Mouse (Mus musculus): ENCODE measurements around the gene Svep1. TPM values are rescaled to one million over a fixed set of nuclear protein-coding genes. Genes with fewer than 3 reads are reported as not detected.

The Svep1 gene
- 13.4 and 13.8 TPM in 2 replicates for polyA plus RNA-seq (2015; fragmentation: Nextera tagmentation; extraction: Ambion mirVana)

DNA sequence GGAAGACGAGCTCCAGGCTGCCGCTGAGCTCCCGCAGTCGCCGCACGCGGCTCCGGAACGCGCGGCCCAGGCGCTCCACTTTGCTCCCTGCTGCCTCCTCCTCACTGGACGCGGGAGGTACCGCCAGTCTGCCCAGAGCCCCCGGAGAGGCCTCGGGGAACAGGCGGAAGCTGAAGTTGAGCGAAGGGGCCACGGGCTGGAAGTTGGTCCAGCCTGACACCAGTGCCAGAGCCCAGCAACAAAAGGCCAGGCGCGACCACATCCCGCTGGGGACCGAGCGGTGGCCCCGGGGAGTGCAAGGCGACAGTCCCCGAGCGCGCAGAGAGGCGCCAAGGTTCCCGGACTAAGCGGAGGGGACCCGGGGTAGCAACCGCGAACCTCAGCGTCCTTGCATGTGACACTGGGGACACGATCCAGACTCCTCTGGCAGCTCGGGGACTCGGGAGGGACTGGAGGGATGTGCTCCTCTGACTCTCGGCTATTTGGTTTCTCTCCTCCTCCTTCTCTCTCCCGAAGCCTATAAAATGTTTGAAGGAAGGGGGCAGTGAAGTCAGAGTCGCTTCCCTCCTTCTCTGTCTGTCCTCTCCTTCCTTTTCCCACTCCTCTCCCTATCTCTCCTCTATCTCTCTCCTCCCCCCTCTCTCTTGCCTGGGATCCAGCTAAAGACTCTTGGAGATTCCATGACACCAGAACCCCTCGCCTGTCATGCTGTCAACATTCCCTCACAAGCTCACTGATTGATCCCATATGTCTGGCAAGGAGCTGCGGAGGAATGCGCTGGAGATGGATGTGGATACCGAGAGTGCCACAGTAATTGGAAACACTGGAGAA is at the start of gene Svep1:
Gene Svep1, minus strand, starts transcription at position 745 of the 831 bp plus-strand sequence.
- no peaks in the 10 kb centered on the region for H3K36me3 ChIP-seq (ENCODE audit: control insufficient read depth, insufficient read depth, low read length)
- no peaks in the 10 kb centered on the region for H3K9me3 ChIP-seq (ENCODE audit: control insufficient read depth, low read length)
- H3K27ac ChIP-seq (ENCODE audit: low read length), result peak within 1 kb of the TSS; percentile 92
- peak within 1 kb of the TSS; percentile 71 for H3K4me2 ChIP-seq (ENCODE audit: low read depth, low read length)
- peaks cover 4% of the 10 kb centered on the region; the same call in 1 of the 2 replicates for H3K4me1 ChIP-seq (replicated peaks; ENCODE audit: control insufficient read depth, insufficient read depth, low read length)
- WGBS, result under 1% methylated on average over 46 of the region's 47 CpGs
- H3K4me3 ChIP-seq (ENCODE audit: low read length), result peak within 1 kb of the TSS; percentile 64
- peak within 1 kb of the TSS; percentile 76 for H3K9ac ChIP-seq (ENCODE audit: low read length)
- H3K27me3 ChIP-seq (ENCODE audit: control insufficient read depth, insufficient read depth, low read depth, low read length), result peaks cover 10% of the 10 kb centered on the region
- peak; percentile 88 for ATAC-seq (ENCODE audit: low read depth)

DNA sequence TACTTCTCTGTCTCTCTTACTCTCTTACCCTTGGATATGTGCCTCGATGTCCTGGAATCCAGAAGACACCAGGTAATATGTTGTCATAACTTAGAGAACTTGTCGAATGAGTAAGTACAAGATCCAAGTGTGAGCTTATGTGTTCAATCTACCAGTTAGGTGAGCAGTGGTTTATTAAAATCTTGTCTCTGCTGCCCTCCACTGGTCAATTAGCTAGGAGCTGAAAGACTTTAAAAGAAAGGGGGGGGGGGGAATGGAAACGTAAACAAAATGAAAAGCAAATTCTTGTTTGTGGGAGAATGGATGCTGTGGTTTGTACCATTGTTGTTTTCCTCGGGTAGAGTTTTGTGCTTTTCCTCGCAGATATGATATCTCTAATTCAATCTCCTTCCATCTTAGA is 46.8 kb upstream of the Svep1 start:
- ATAC-seq (ENCODE audit: low read depth), result no peak
- Histone ChIP-seq H3K4me2 (ENCODE audit: low read depth, low read length) (no peak overlapping the region), H3K9me3 (ENCODE audit: control insufficient read depth, low read length) (no peaks in the 10 kb centered on the region), H3K4me1 (replicated peaks; ENCODE audit: control insufficient read depth, insufficient read depth, low read length) (no peaks in the 10 kb centered on the region), H3K27me3 (ENCODE audit: control insufficient read depth, insufficient read depth, low read depth, low read length) (no peaks in the 10 kb centered on the region), H3K4me3 (ENCODE audit: low read length) (no peak overlapping the region), H3K9ac (ENCODE audit: low read length) (no peak overlapping the region), H3K27ac (ENCODE audit: low read length) (no peak overlapping the region), H3K36me3 (ENCODE audit: control insufficient read depth, insufficient read depth, low read length) (no peaks in the 10 kb centered on the region)
- 23% methylated on average over 5 of the region's 5 CpGs for WGBS

DNA sequence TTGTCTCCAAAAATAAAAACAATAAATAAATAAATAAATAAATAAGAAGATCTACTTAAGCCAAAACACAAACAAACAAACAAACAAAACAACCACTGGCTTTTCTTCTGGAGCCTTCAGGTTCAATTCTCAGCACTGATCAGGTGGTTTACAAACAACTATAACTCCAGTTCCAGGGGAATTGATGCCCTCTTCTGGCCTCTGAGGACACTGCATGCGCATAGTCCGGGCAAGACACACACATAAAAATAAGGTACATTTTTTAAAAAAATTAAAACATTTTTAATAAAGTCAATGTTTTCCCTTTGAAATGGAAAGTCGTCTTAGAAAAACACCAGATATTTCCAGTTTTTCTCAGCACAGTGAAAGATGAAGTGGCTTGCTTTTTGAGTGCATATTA is 45.7 kb upstream of the Svep1 start:
- Histone ChIP-seq H3K4me2 (ENCODE audit: low read depth, low read length) (no peak overlapping the region), H3K9me3 (ENCODE audit: control insufficient read depth, low read length) (no peaks in the 10 kb centered on the region), H3K27ac (ENCODE audit: low read length) (no peak overlapping the region), H3K4me1 (replicated peaks; ENCODE audit: control insufficient read depth, insufficient read depth, low read length) (no peaks in the 10 kb centered on the region), H3K36me3 (ENCODE audit: control insufficient read depth, insufficient read depth, low read length) (no peaks in the 10 kb centered on the region), H3K4me3 (ENCODE audit: low read length) (no peak overlapping the region), H3K9ac (ENCODE audit: low read length) (no peak overlapping the region), H3K27me3 (ENCODE audit: control insufficient read depth, insufficient read depth, low read depth, low read length) (no peaks in the 10 kb centered on the region)
- 88% methylated on average over 3 of the region's 3 CpGs for WGBS
- no peak for ATAC-seq (ENCODE audit: low read depth)

DNA sequence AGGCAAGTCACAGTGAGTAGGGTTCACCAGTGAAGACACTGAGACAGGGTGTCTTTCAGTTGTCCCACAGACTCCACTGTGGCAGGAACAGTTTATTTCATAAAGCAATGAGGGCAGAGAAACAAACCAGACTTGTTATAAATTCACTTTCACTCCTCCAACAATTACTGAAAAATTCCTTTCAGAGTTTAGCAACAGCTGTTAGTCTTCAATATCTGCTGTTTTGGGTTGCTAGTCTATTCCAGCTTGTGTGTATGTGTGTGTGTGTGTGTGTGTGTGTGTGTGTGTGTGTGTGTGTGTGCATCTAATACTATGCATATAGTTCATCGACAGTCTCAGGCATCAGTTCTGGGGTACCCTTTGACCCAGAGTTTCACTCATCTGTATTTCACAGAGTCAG is 38.9 kb upstream of the Svep1 start:
- Histone ChIP-seq H3K27ac (ENCODE audit: low read length) (peak overlapping the region; percentile 68), H3K27me3 (ENCODE audit: control insufficient read depth, insufficient read depth, low read depth, low read length) (no peaks in the 10 kb centered on the region), H3K9me3 (ENCODE audit: control insufficient read depth, low read length) (no peaks in the 10 kb centered on the region), H3K9ac (ENCODE audit: low read length) (no peak overlapping the region), H3K4me3 (ENCODE audit: low read length) (no peak overlapping the region), H3K4me2 (ENCODE audit: low read depth, low read length) (no peak overlapping the region), H3K36me3 (ENCODE audit: control insufficient read depth, insufficient read depth, low read length) (no peaks in the 10 kb centered on the region), H3K4me1 (replicated peaks; ENCODE audit: control insufficient read depth, insufficient read depth, low read length) (no peaks in the 10 kb centered on the region; the same call in none of the 2 replicates)
- 50% methylated on average over 1 of the region's 1 CpGs for WGBS
- peak; percentile 85 for ATAC-seq (ENCODE audit: low read depth)

DNA sequence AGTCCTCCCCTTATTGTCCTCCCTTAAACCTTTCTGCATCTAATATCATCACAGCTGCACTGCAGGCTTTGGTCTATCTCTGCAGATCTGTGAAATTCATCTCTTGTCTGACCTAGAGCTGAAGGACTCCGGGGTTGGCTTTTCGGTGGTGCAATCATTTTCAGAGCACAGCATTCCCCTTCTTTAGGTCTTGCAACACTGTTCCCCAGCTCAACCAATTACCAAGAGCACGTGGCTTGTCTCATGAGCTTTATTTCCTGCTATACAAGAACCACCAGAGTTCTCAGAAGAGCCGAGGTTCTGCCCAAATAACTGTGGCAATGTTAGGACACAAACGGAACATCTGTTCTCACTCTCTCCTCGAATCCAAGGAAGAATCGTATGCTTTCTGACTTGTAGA is 33.8 kb upstream of the Svep1 start:
- 69% methylated on average over 7 of the region's 7 CpGs for WGBS
- no peak for ATAC-seq (ENCODE audit: low read depth)
- no peak overlapping the region for H3K27ac ChIP-seq (ENCODE audit: low read length)

DNA sequence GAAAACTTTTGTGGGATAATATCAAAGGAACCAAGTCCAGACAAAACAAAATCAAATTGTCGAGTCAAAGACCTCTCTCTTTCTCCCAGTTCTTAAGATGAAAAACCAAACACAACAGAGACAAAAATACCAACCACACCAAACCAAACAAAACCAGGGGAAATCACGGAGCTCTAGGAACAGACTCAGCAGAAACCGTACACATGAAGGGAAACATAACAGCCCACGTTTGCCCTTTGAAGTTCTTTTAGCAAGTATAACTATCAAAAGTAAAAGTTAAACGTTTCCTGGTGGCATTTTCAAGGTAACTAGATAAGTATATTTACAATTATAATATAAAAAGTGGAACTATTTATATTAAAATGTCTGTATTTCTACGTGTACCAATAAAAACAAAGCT is 29.2 kb upstream of the Svep1 start:
- WGBS, result 27% methylated on average over 6 of the region's 6 CpGs
- ATAC-seq (ENCODE audit: low read depth), result no peak
- H3K9me3 ChIP-seq (ENCODE audit: control insufficient read depth, low read length), result no peaks in the 10 kb centered on the region
- no peak overlapping the region for H3K4me3 ChIP-seq (ENCODE audit: low read length)
- H3K4me1 ChIP-seq (replicated peaks; ENCODE audit: control insufficient read depth, insufficient read depth, low read length), result no peaks in the 10 kb centered on the region
- H3K4me2 ChIP-seq (ENCODE audit: low read depth, low read length), result no peak overlapping the region
- H3K36me3 ChIP-seq (ENCODE audit: control insufficient read depth, insufficient read depth, low read length), result no peaks in the 10 kb centered on the region
- no peak overlapping the region for H3K9ac ChIP-seq (ENCODE audit: low read length)
- H3K27ac ChIP-seq (ENCODE audit: low read length), result no peak overlapping the region
- no peaks in the 10 kb centered on the region for H3K27me3 ChIP-seq (ENCODE audit: control insufficient read depth, insufficient read depth, low read depth, low read length)

More for the DNA sequence above, 33.8 kb upstream of the Svep1 start:
- H3K4me3 ChIP-seq (ENCODE audit: low read length), result no peak overlapping the region
- H3K4me2 ChIP-seq (ENCODE audit: low read depth, low read length), result no peak overlapping the region
- no peak overlapping the region for H3K9ac ChIP-seq (ENCODE audit: low read length)
- H3K36me3 ChIP-seq (ENCODE audit: control insufficient read depth, insufficient read depth, low read length), result no peaks in the 10 kb centered on the region
- no peaks in the 10 kb centered on the region; the same call in none of the 2 replicates for H3K4me1 ChIP-seq (replicated peaks; ENCODE audit: control insufficient read depth, insufficient read depth, low read length)
- no peaks in the 10 kb centered on the region for H3K27me3 ChIP-seq (ENCODE audit: control insufficient read depth, insufficient read depth, low read depth, low read length)
- no peaks in the 10 kb centered on the region for H3K9me3 ChIP-seq (ENCODE audit: control insufficient read depth, low read length)

DNA sequence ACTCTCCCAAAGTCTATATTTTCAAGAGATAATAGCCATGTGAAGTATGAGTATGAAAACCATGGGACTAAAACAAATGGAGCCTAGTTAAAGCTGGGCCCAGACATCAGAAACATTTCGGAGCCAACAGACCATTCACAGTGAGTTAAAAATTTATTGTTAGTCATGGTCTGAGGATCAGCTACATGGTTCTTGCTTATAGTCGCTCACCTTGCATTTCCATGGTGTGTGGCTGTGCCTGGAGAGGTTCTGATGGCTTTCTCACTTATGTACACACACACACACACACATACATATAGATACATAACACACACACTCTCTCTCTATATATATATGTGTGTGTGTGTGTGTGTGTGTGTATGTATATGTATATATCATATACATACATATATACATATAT is 16.8 kb upstream of the Svep1 start:
- ATAC-seq (ENCODE audit: low read depth), result no peak
- WGBS, result 97% methylated on average over 2 of the region's 2 CpGs

DNA sequence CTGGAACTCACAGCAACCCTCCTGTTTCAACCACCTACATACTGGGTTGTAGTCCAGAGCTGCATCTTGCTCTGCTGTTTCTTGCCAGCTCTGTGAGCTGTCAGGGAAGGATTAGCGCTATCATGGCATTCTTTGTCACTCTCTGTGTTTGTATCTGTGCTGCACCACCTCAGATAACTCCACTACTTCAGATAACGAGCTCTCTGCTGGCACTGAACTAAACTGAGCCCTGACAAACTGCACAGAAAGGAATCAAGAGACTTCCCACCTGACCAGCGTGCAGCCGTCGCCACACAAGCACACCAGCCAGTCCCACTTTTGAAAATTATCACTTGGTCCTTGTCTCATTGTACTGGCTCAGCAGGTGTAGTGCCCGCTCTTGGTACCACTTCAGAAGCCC is 4.7 kb upstream of the Svep1 start:
- no peak for ATAC-seq (ENCODE audit: low read depth)
- Histone ChIP-seq H3K4me1 (replicated peaks; ENCODE audit: control insufficient read depth, insufficient read depth, low read length) (peaks cover 4% of the 10 kb centered on the region; the same call in 1 of the 2 replicates), H3K4me2 (ENCODE audit: low read depth, low read length) (no peak overlapping the region), H3K9ac (ENCODE audit: low read length) (no peak overlapping the region), H3K27ac (ENCODE audit: low read length) (no peak overlapping the region), H3K27me3 (ENCODE audit: control insufficient read depth, insufficient read depth, low read depth, low read length) (peaks cover 2% of the 10 kb centered on the region), H3K9me3 (ENCODE audit: control insufficient read depth, low read length) (no peaks in the 10 kb centered on the region), H3K36me3 (ENCODE audit: control insufficient read depth, insufficient read depth, low read length) (no peaks in the 10 kb centered on the region), H3K4me3 (ENCODE audit: low read length) (no peak overlapping the region)
- 34% methylated on average over 6 of the region's 6 CpGs for WGBS

More for the DNA sequence above, 16.8 kb upstream of the Svep1 start:
- Histone ChIP-seq H3K27ac (ENCODE audit: low read length) (no peak overlapping the region), H3K4me2 (ENCODE audit: low read depth, low read length) (no peak overlapping the region), H3K4me3 (ENCODE audit: low read length) (no peak overlapping the region), H3K36me3 (ENCODE audit: control insufficient read depth, insufficient read depth, low read length) (no peaks in the 10 kb centered on the region), H3K9me3 (ENCODE audit: control insufficient read depth, low read length) (no peaks in the 10 kb centered on the region), H3K27me3 (ENCODE audit: control insufficient read depth, insufficient read depth, low read depth, low read length) (no peaks in the 10 kb centered on the region), H3K4me1 (replicated peaks; ENCODE audit: control insufficient read depth, insufficient read depth, low read length) (no peaks in the 10 kb centered on the region), H3K9ac (ENCODE audit: low read length) (no peak overlapping the region)

DNA sequence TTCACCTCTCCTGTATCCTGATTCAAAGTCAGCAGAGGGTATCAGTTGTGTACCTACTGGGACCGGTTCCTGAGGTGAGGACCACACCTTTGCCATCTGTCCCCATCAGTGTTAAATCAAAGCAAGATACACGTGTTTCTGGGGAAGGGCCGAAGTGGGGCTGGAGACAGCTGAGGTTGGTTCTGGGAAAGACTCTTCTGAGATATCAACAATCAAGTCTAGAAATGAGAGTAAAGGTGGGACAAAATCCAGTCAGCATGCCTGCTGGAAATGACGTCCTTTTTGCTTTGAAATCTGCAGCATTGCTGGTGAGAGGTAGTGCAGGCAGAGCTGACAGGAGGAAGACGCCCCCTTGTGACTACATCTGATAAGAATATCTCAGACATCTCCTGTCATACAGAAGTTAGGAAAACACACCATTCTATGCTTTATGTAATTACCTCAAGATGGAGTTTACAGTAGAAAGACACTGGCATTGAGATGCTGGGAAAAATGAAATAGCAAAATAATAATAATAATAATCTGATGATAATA is 4.0 kb upstream of the Svep1 start:
- peaks cover 4% of the 10 kb centered on the region; the same call in 1 of the 2 replicates for H3K4me1 ChIP-seq (replicated peaks; ENCODE audit: control insufficient read depth, insufficient read depth, low read length)
- peaks cover 9% of the 10 kb centered on the region for H3K27me3 ChIP-seq (ENCODE audit: control insufficient read depth, insufficient read depth, low read depth, low read length)
- 44% methylated on average over 5 of the region's 5 CpGs for WGBS
- H3K9ac ChIP-seq (ENCODE audit: low read length), result no peak overlapping the region
- no peaks in the 10 kb centered on the region for H3K9me3 ChIP-seq (ENCODE audit: control insufficient read depth, low read length)
- no peak for ATAC-seq (ENCODE audit: low read depth)
- no peak overlapping the region for H3K4me2 ChIP-seq (ENCODE audit: low read depth, low read length)
- H3K4me3 ChIP-seq (ENCODE audit: low read length), result no peak overlapping the region
- H3K36me3 ChIP-seq (ENCODE audit: control insufficient read depth, insufficient read depth, low read length), result no peaks in the 10 kb centered on the region
- H3K27ac ChIP-seq (ENCODE audit: low read length), result no peak overlapping the region

All from lung, embryonic 16.5 days (tissue).